23 mouse cellular contexts compared by ENCODE assay signal in genomic region chr10:19472066-19472465, GRCm38 (mm10).
DNase-seq lines count a peak whose midpoint lies in the region; ATAC-seq and TF ChIP-seq lines count a peak whose summit lies in the region.
"Had no signal": no experiment of that assay in that cellular context is flagged by ENCODE, and none has a peak within 500 bp of the region (broad histone marks: within the 10 kb centered on the region; RNA-seq: fewer than 3 reads in every experiment).

No protein-coding gene starts in this region.

- intact Hi-C loops in heart, adult 2 months (cut with DNase I): no loop called here
- intact Hi-C loops in heart, postnatal 25 days (cut with DNase I): no loop called here

- no peak overlapping the region for H3K4me3 ChIP-seq in heart, adult 2 months
- no peak overlapping the region for H3K4me3 ChIP-seq in midbrain, embryonic 11.5 days (ENCODE audit: low read depth, low read length)
- no peak overlapping the region for H3K4me3 ChIP-seq in midbrain, embryonic 16.5 days (ENCODE audit: low read depth, low read length)
- H3K4me3 ChIP-seq in intestine, postnatal 0 days (ENCODE audit: low read depth, low read length): no peak overlapping the region
- H3K4me3 ChIP-seq: embryonic facial prominence, embryonic 15.5 days; hindbrain, embryonic 13.5 days; layer of hippocampus, adult 2 months; midbrain, embryonic 10.5 days; neural tube, embryonic 15.5 days had no signal

- ATAC-seq in midbrain, embryonic 11.5 days (ENCODE audit: low FRiP score): no peak
- ATAC-seq in midbrain, embryonic 16.5 days: no peak
- no peak for ATAC-seq in intestine, postnatal 0 days
- ATAC-seq: liver, postnatal 0 days had no signal

- no peaks in the 10 kb centered on the region for H3K9me3 ChIP-seq in midbrain, embryonic 11.5 days (ENCODE audit: control insufficient read depth, low read length)
- H3K9me3 ChIP-seq in midbrain, embryonic 16.5 days (replicated peaks; ENCODE audit: control insufficient read depth, low read length, poor library complexity, severe bottlenecking): no peaks in the 10 kb centered on the region
- H3K9me3 ChIP-seq in intestine, postnatal 0 days (ENCODE audit: control insufficient read depth): no peaks in the 10 kb centered on the region
- H3K9me3 ChIP-seq: embryonic facial prominence, embryonic 15.5 days; hindbrain, embryonic 13.5 days; midbrain, embryonic 10.5 days; neural tube, embryonic 15.5 days had no signal

- no peak overlapping the region for H3K9ac ChIP-seq in heart, adult 2 months (ENCODE audit: low read depth, low read length)
- H3K9ac ChIP-seq in midbrain, embryonic 11.5 days (ENCODE audit: low read length): no peak overlapping the region
- H3K9ac ChIP-seq in midbrain, embryonic 16.5 days (ENCODE audit: low read depth, low read length): no peak overlapping the region
- no peak overlapping the region for H3K9ac ChIP-seq in intestine, postnatal 0 days (ENCODE audit: low read depth, low read length)
- H3K9ac ChIP-seq: embryonic facial prominence, embryonic 15.5 days; hindbrain, embryonic 13.5 days; liver, postnatal 0 days; neural tube, embryonic 15.5 days had no signal

- H3K27me3 ChIP-seq in heart, adult 2 months (ENCODE audit: control insufficient read depth, insufficient read depth, low read length): no peaks in the 10 kb centered on the region
- no peaks in the 10 kb centered on the region; the same call in 1 of the 2 replicates for H3K27me3 ChIP-seq in midbrain, embryonic 11.5 days (ENCODE audit: control insufficient read depth, insufficient read depth, low read length)
- no peaks in the 10 kb centered on the region for H3K27me3 ChIP-seq in midbrain, embryonic 16.5 days (ENCODE audit: control insufficient read depth, insufficient read depth, low read depth, low read length)
- no peaks in the 10 kb centered on the region for H3K27me3 ChIP-seq in intestine, postnatal 0 days (replicated peaks; ENCODE audit: control insufficient read depth, insufficient read depth, low read length)
- H3K27me3 ChIP-seq: embryonic facial prominence, embryonic 15.5 days had no signal

- no peak for TF ChIP-seq POLR2A in heart, adult 2 months (IDR thresholded peaks at IDR 0.05; ENCODE audit: insufficient read depth, low read depth, low read length)

- no peaks in the 10 kb centered on the region for H3K79me2 ChIP-seq in heart, adult 2 months (replicated peaks; ENCODE audit: control insufficient read depth, insufficient read depth, low read length)

- H3K27ac ChIP-seq in heart, adult 2 months: peak overlapping the region; percentile 23; the same call in 1 of the 2 replicates
- no peak overlapping the region for H3K27ac ChIP-seq in midbrain, embryonic 11.5 days (ENCODE audit: low read depth, low read length)
- H3K27ac ChIP-seq in midbrain, embryonic 16.5 days (ENCODE audit: low read length): no peak overlapping the region
- no peak overlapping the region for H3K27ac ChIP-seq in intestine, postnatal 0 days (ENCODE audit: low read depth, low read length)
- H3K27ac ChIP-seq: embryonic facial prominence, embryonic 15.5 days; hindbrain, embryonic 13.5 days; layer of hippocampus, adult 2 months; midbrain, embryonic 10.5 days; neural tube, embryonic 15.5 days; stomach, postnatal 0 days had no signal

- no peak for DNase-seq in heart, adult 2 months
- DNase-seq in heart, postnatal 25 days (ENCODE audit: low spot score): no peak
- DNase-seq in midbrain, embryonic 11.5 days (ENCODE audit: low spot score, missing footprints): peak; percentile 57
- peak; percentile 38 for DNase-seq in fibroblast of lung, adult 2 months (ENCODE audit: low read depth)
- no peak for DNase-seq in spleen, postnatal 10 days (ENCODE audit: low spot score in 2 of 2)
- DNase-seq: adrenal gland, adult 2 months; cerebellum, postnatal 25 days; gastrocnemius, postnatal 36 days; kidney, adult 8-10 months; kidney, postnatal 25 days; liver, postnatal 0 days; lung, postnatal 10 days; thymus, adult 2 months; thymus, postnatal 4 days had no signal

- no peaks in the 10 kb centered on the region for H3K36me3 ChIP-seq in heart, adult 2 months (ENCODE audit: control insufficient read depth, insufficient read depth, low read length)
- H3K36me3 ChIP-seq in midbrain, embryonic 11.5 days (ENCODE audit: control insufficient read depth, insufficient read depth, low read length): no peaks in the 10 kb centered on the region
- H3K36me3 ChIP-seq in midbrain, embryonic 16.5 days (ENCODE audit: control insufficient read depth, insufficient read depth, low read length): no peaks in the 10 kb centered on the region
- H3K36me3 ChIP-seq in intestine, postnatal 0 days (ENCODE audit: control insufficient read depth, insufficient read depth): no peaks in the 10 kb centered on the region
- H3K36me3 ChIP-seq: embryonic facial prominence, embryonic 15.5 days; hindbrain, embryonic 13.5 days; midbrain, embryonic 10.5 days; neural tube, embryonic 15.5 days had no signal

- no peak overlapping the region for H3K4me2 ChIP-seq in midbrain, embryonic 11.5 days
- no peak overlapping the region for H3K4me2 ChIP-seq in midbrain, embryonic 16.5 days (ENCODE audit: low read length)
- H3K4me2 ChIP-seq in intestine, postnatal 0 days (replicated peaks; ENCODE audit: low read depth): no peak overlapping the region
- H3K4me2 ChIP-seq: embryonic facial prominence, embryonic 15.5 days; hindbrain, embryonic 13.5 days; liver, embryonic 11.5 days; neural tube, embryonic 15.5 days had no signal

- H3K4me1 ChIP-seq in heart, adult 2 months (ENCODE audit: control insufficient read depth, insufficient read depth, low read length): peaks cover 1% of the 10 kb centered on the region; the same call in 1 of the 2 replicates
- H3K4me1 ChIP-seq in midbrain, embryonic 11.5 days (ENCODE audit: control insufficient read depth, insufficient read depth, low read length): no peaks in the 10 kb centered on the region
- H3K4me1 ChIP-seq in midbrain, embryonic 16.5 days (ENCODE audit: control insufficient read depth, insufficient read depth, low read length): no peaks in the 10 kb centered on the region
- no peaks in the 10 kb centered on the region for H3K4me1 ChIP-seq in intestine, postnatal 0 days (replicated peaks; ENCODE audit: control insufficient read depth, insufficient read depth, low read length)
- H3K4me1 ChIP-seq: hindbrain, embryonic 13.5 days; midbrain, embryonic 10.5 days had no signal

- no peak for TF ChIP-seq EP300 in heart, adult 2 months (IDR thresholded peaks at IDR 0.05; ENCODE audit: insufficient read depth, low read depth, low read length)

- WGBS in heart, adult 2 months: 54% methylated on average over 6 of the region's 6 CpGs
- 55% methylated on average over 6 of the region's 6 CpGs for whole genome bisulfite sequencing in midbrain, embryonic 11.5 days
- WGBS in midbrain, embryonic 16.5 days: 68% methylated on average over 6 of the region's 6 CpGs
- WGBS in intestine, postnatal 0 days: 59% methylated on average over 6 of the region's 6 CpGs

- no peak for TF ChIP-seq CTCF in heart, adult 2 months (IDR thresholded peaks at IDR 0.05)
- no peak for TF ChIP-seq CTCF in intestine, postnatal 0 days (IDR thresholded peaks at IDR 0.05; ENCODE audit: low read depth)

Comparison
In these comparisons a context has a peak if more than half of its experiments do, and no peak if none do; other contexts are left out.
1. DNase-seq: peak in midbrain, embryonic 11.5 days (single experiment) and fibroblast of lung, adult 2 months (single experiment); none in heart, adult 2 months (0 of 2), heart, postnatal 25 days (single experiment) and spleen, postnatal 10 days (0 of 2).